In the genomic region with DNA sequence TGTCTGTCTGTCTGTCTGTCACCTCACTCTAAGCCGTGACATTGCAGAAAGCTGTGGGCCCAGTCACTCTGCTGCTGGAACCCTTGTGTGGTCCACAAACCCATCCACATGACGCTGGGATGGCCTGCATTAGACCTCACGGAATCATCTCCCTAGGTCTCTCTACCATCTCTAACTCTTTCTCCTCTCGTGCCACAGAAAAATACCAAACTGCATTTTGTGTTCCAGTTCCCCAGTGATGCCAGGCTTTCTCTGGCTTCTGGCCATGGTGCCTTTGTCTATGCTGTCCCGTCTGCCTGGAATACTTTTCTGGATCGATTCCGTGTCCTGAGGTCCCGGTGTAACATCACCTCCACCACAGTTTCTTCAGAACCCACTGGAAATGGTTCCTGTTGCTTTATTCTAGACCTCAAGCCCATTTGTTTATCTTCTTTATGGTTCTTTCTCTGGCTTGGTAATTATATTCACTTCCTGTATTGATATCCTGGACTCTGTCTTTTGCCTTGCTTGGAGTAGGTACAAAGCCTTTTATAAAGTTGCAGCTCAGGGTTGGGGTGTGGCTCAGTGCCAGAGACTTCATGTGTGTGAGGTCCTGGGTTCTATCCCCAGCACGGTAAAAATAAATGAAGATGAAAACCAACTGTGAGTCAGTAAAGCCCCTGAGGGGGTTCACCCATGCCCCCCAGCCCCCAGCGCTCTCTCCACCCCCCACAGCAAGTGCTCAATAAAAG, we compare ENCODE assay signal across 11 mouse cellular contexts. TPM values are rescaled to one million over a fixed set of nuclear protein-coding genes. Genes with fewer than 3 reads are reported as not detected.
DNase-seq lines count a peak whose midpoint lies in the region; ATAC-seq and TF ChIP-seq lines count a peak whose summit lies in the region.
"Had no signal": no experiment of that assay in that cellular context is flagged by ENCODE, and none has a peak within 500 bp of the region (broad histone marks: within the 10 kb centered on the region; RNA-seq: fewer than 3 reads in every experiment).

No protein-coding gene starts in this region.

- no peak overlapping the region for H3K4me2 ChIP-seq in kidney, embryonic 15.5 days
- H3K4me2 ChIP-seq in midbrain, embryonic 12.5 days (replicated peaks), result no peak overlapping the region
- H3K4me2 ChIP-seq in midbrain, postnatal 0 days (ENCODE audit: low read depth, low read length, poor library complexity, severe bottlenecking), result no peak overlapping the region
- H3K4me2 ChIP-seq in intestine, embryonic 14.5 days (ENCODE audit: low read length), result peak overlapping the region; percentile 27; the same call in 1 of the 2 replicates
- peak overlapping the region; percentile 40 for H3K4me2 ChIP-seq in stomach, embryonic 15.5 days
- H3K4me2 ChIP-seq: hindbrain, embryonic 15.5 days had no signal

- H3K4me3 ChIP-seq in kidney, embryonic 15.5 days (replicated peaks), result no peak overlapping the region
- no peak overlapping the region for H3K4me3 ChIP-seq in midbrain, embryonic 12.5 days
- no peak overlapping the region for H3K4me3 ChIP-seq in midbrain, postnatal 0 days (ENCODE audit: low read depth, low read length)
- no peak overlapping the region for H3K4me3 ChIP-seq in intestine, embryonic 14.5 days (ENCODE audit: low read depth, low read length)
- H3K4me3 ChIP-seq in stomach, embryonic 15.5 days (replicated peaks), result peak overlapping the region; percentile 18; the same call in 1 of the 2 replicates
- H3K4me3 ChIP-seq: hindbrain, embryonic 15.5 days had no signal

- 0 out of 2 replicates have a peak overlapping the region, but pooled peaks have one; percentile 20 for H3K27ac ChIP-seq in kidney, embryonic 15.5 days
- H3K27ac ChIP-seq in midbrain, embryonic 12.5 days (replicated peaks), result no peak overlapping the region
- H3K27ac ChIP-seq in midbrain, postnatal 0 days (ENCODE audit: low read depth, low read length), result no peak overlapping the region
- H3K27ac ChIP-seq in intestine, embryonic 14.5 days (ENCODE audit: low read depth), result peak overlapping the region; percentile 75
- H3K27ac ChIP-seq in stomach, embryonic 15.5 days, result peak overlapping the region; percentile 89
- H3K27ac ChIP-seq: hindbrain, embryonic 15.5 days had no signal

- WGBS in kidney, embryonic 15.5 days, result 73% methylated on average over 10 of the region's 10 CpGs
- WGBS in midbrain, embryonic 12.5 days, result 72% methylated on average over 10 of the region's 10 CpGs
- 67% methylated on average over 10 of the region's 10 CpGs for WGBS in midbrain, postnatal 0 days
- WGBS in intestine, embryonic 14.5 days, result 67% methylated on average over 10 of the region's 10 CpGs
- WGBS in stomach, embryonic 15.5 days, result 63% methylated on average over 10 of the region's 10 CpGs

- H3K4me1 ChIP-seq in kidney, embryonic 15.5 days, result peaks cover 55% of the 10 kb centered on the region
- peaks cover 22% of the 10 kb centered on the region; the same call in 1 of the 2 replicates for H3K4me1 ChIP-seq in midbrain, embryonic 12.5 days
- H3K4me1 ChIP-seq in midbrain, postnatal 0 days (ENCODE audit: insufficient read depth, low read length), result no peaks in the 10 kb centered on the region; the same call in 1 of the 2 replicates
- peaks cover 33% of the 10 kb centered on the region for H3K4me1 ChIP-seq in intestine, embryonic 14.5 days (replicated peaks; ENCODE audit: control insufficient read depth, insufficient read depth, low read length)
- peaks cover 38% of the 10 kb centered on the region for H3K4me1 ChIP-seq in stomach, embryonic 15.5 days

- 0 out of 2 replicates have a peak, but pooled peaks cover 2% of the 10 kb centered on the region for H3K27me3 ChIP-seq in kidney, embryonic 15.5 days
- peaks cover 31% of the 10 kb centered on the region for H3K27me3 ChIP-seq in midbrain, embryonic 12.5 days
- H3K27me3 ChIP-seq in midbrain, postnatal 0 days (ENCODE audit: insufficient read depth, low read length), result no peaks in the 10 kb centered on the region
- H3K27me3 ChIP-seq in intestine, embryonic 14.5 days (replicated peaks; ENCODE audit: control insufficient read depth, insufficient read depth, low read length), result no peaks in the 10 kb centered on the region
- no peaks in the 10 kb centered on the region for H3K27me3 ChIP-seq in stomach, embryonic 15.5 days (replicated peaks)
- H3K27me3 ChIP-seq: hindbrain, embryonic 15.5 days had no signal

- no peak for DNase-seq in kidney, postnatal 4 days
- no peak for DNase-seq in midbrain, postnatal 0 days (ENCODE audit: low spot score)
- peak; percentile 57 for DNase-seq in intestine, embryonic 14.5 days (ENCODE audit: low spot score)
- no peak for DNase-seq in urinary bladder, postnatal 25 days (ENCODE audit: low spot score)
- DNase-seq: cerebellum, adult 8-10 months; lung, postnatal 14 days had no signal

- H3K9me3 ChIP-seq in kidney, embryonic 15.5 days (replicated peaks), result no peaks in the 10 kb centered on the region
- H3K9me3 ChIP-seq in midbrain, embryonic 12.5 days, result no peaks in the 10 kb centered on the region
- H3K9me3 ChIP-seq in midbrain, postnatal 0 days (ENCODE audit: low read length), result no peaks in the 10 kb centered on the region
- H3K9me3 ChIP-seq in intestine, embryonic 14.5 days (ENCODE audit: control insufficient read depth, low read length), result peaks cover 4% of the 10 kb centered on the region; the same call in 1 of the 2 replicates
- no peaks in the 10 kb centered on the region for H3K9me3 ChIP-seq in stomach, embryonic 15.5 days
- H3K9me3 ChIP-seq: hindbrain, embryonic 15.5 days had no signal

- no peak overlapping the region for H3K9ac ChIP-seq in kidney, embryonic 15.5 days
- 0 out of 2 replicates have a peak overlapping the region, but pooled peaks have one; percentile 17 for H3K9ac ChIP-seq in midbrain, embryonic 12.5 days (replicated peaks)
- H3K9ac ChIP-seq in midbrain, postnatal 0 days (replicated peaks; ENCODE audit: low read length, poor library complexity, severe bottlenecking), result no peak overlapping the region
- H3K9ac ChIP-seq in intestine, embryonic 14.5 days (ENCODE audit: low read length), result no peak overlapping the region
- H3K9ac ChIP-seq in stomach, embryonic 15.5 days, result no peak overlapping the region
- H3K9ac ChIP-seq: hindbrain, embryonic 15.5 days had no signal

- ATAC-seq in kidney, embryonic 15.5 days (replicated peaks; ENCODE audit: low FRiP score), result no peak
- no peak for ATAC-seq in midbrain, embryonic 12.5 days (ENCODE audit: low FRiP score, low read depth)
- ATAC-seq in midbrain, postnatal 0 days (ENCODE audit: low FRiP score), result no peak
- ATAC-seq in intestine, embryonic 14.5 days (replicated peaks; ENCODE audit: low FRiP score, low TSS enrichment, low read depth), result no peak
- no peak for ATAC-seq in stomach, embryonic 15.5 days (ENCODE audit: insufficient read depth, low FRiP score, low read depth)

- TF ChIP-seq CTCF in midbrain, postnatal 0 days (IDR thresholded peaks at IDR 0.05), result no peak

- H3K36me3 ChIP-seq in kidney, embryonic 15.5 days, result peaks cover 20% of the 10 kb centered on the region
- H3K36me3 ChIP-seq in midbrain, embryonic 12.5 days, result peaks cover 20% of the 10 kb centered on the region
- H3K36me3 ChIP-seq in midbrain, postnatal 0 days (ENCODE audit: insufficient read depth, low read length), result no peaks in the 10 kb centered on the region
- H3K36me3 ChIP-seq in intestine, embryonic 14.5 days (ENCODE audit: control insufficient read depth, insufficient read depth, low read length), result peaks cover 26% of the 10 kb centered on the region
- peaks cover 18% of the 10 kb centered on the region for H3K36me3 ChIP-seq in stomach, embryonic 15.5 days
- H3K36me3 ChIP-seq: hindbrain, embryonic 15.5 days had no signal

RNA-seq across cellular contexts. Expression of a gene that starts 10.8 kb away (rescaled TPM):
- polyA plus RNA-seq in kidney, embryonic 15.5 days (2015; fragmentation: Nextera tagmentation; extraction: Ambion mirVana), result 4.7 TPM in 2 replicates
- 5.5 and 5.9 TPM in 2 replicates for polyA plus RNA-seq in midbrain, embryonic 12.5 days (2016; fragmentation: Nextera tagmentation; extraction: Ambion mirVana)
- total RNA-seq in midbrain, postnatal 0 days (2014; rRNA removed), result 6.3 and 7.7 TPM in 2 replicates
- 1.8 and 1.9 TPM in 2 replicates for polyA plus RNA-seq in midbrain, postnatal 0 days (2015; fragmentation: Nextera tagmentation; extraction: Ambion mirVana)
- polyA plus RNA-seq in intestine, embryonic 14.5 days (2014; fragmentation: Nextera tagmentation; extraction: Ambion mirVana), result 3.5 and 4.2 TPM in 2 replicates
- polyA plus RNA-seq in stomach, embryonic 15.5 days (2015; fragmentation: Nextera tagmentation; extraction: Ambion mirVana), result 6.0 and 7.3 TPM in 2 replicates

RNA-seq across cellular contexts. Expression of a gene that starts 19.3 kb away (rescaled TPM):
- polyA plus RNA-seq in kidney, embryonic 15.5 days (2015; fragmentation: Nextera tagmentation; extraction: Ambion mirVana), result 9.8 and 10.0 TPM in 2 replicates
- 3.4 and 4.0 TPM in 2 replicates for polyA plus RNA-seq in midbrain, embryonic 12.5 days (2016; fragmentation: Nextera tagmentation; extraction: Ambion mirVana)
- 6.9 and 7.7 TPM in 2 replicates for total RNA-seq in midbrain, postnatal 0 days (2014; rRNA removed)
- polyA plus RNA-seq in midbrain, postnatal 0 days (2015; fragmentation: Nextera tagmentation; extraction: Ambion mirVana), result 6.9 and 7.0 TPM in 2 replicates
- 6.4 and 6.9 TPM in 2 replicates for polyA plus RNA-seq in intestine, embryonic 14.5 days (2014; fragmentation: Nextera tagmentation; extraction: Ambion mirVana)
- 10.6 and 11.2 TPM in 2 replicates for polyA plus RNA-seq in stomach, embryonic 15.5 days (2015; fragmentation: Nextera tagmentation; extraction: Ambion mirVana)

RNA-seq across cellular contexts. Expression of a gene that starts 49.3 kb away (rescaled TPM):
- 75.0 and 80.1 TPM in 2 replicates for polyA plus RNA-seq in kidney, embryonic 15.5 days (2015; fragmentation: Nextera tagmentation; extraction: Ambion mirVana)
- 63.9 and 68.1 TPM in 2 replicates for polyA plus RNA-seq in midbrain, embryonic 12.5 days (2016; fragmentation: Nextera tagmentation; extraction: Ambion mirVana)
- 33.5 and 61.1 TPM in 2 replicates for total RNA-seq in midbrain, postnatal 0 days (2014; rRNA removed)
- polyA plus RNA-seq in midbrain, postnatal 0 days (2015; fragmentation: Nextera tagmentation; extraction: Ambion mirVana), result 74.2 and 75.6 TPM in 2 replicates
- polyA plus RNA-seq in intestine, embryonic 14.5 days (2014; fragmentation: Nextera tagmentation; extraction: Ambion mirVana), result 65.4 and 67.1 TPM in 2 replicates
- 66.0 and 66.4 TPM in 2 replicates for polyA plus RNA-seq in stomach, embryonic 15.5 days (2015; fragmentation: Nextera tagmentation; extraction: Ambion mirVana)

RNA-seq across cellular contexts. Expression of a gene that starts 58.2 kb away (rescaled TPM):
- polyA plus RNA-seq in kidney, embryonic 15.5 days (2015; fragmentation: Nextera tagmentation; extraction: Ambion mirVana), result 18.1 and 19.9 TPM in 2 replicates
- polyA plus RNA-seq in midbrain, embryonic 12.5 days (2016; fragmentation: Nextera tagmentation; extraction: Ambion mirVana), result 0.15 TPM in 1 of 2 replicates, not detected in the other
- total RNA-seq in midbrain, postnatal 0 days (2014; rRNA removed), result not detected in 2 replicates
- polyA plus RNA-seq in midbrain, postnatal 0 days (2015; fragmentation: Nextera tagmentation; extraction: Ambion mirVana), result 0.22 and 0.33 TPM in 2 replicates
- polyA plus RNA-seq in intestine, embryonic 14.5 days (2014; fragmentation: Nextera tagmentation; extraction: Ambion mirVana), result 5.9 and 6.6 TPM in 2 replicates
- polyA plus RNA-seq in stomach, embryonic 15.5 days (2015; fragmentation: Nextera tagmentation; extraction: Ambion mirVana), result 9.5 and 11.6 TPM in 2 replicates
- polyA plus RNA-seq: hindbrain, embryonic 15.5 days; large intestine, adult 2 months had no signal

Comparison
In these comparisons a context has a peak if more than half of its experiments do, and no peak if none do; other contexts are left out.
1. H3K27ac ChIP-seq: peak in kidney, embryonic 15.5 days (single experiment), intestine, embryonic 14.5 days (single experiment) and stomach, embryonic 15.5 days (single experiment); none in midbrain, embryonic 12.5 days (single experiment) and midbrain, postnatal 0 days (single experiment).
2. H3K4me2 ChIP-seq: peak in intestine, embryonic 14.5 days (single experiment) and stomach, embryonic 15.5 days (single experiment); none in kidney, embryonic 15.5 days (single experiment), midbrain, embryonic 12.5 days (single experiment) and midbrain, postnatal 0 days (single experiment).